Comparison of ENCODE assay signal across 12 mouse cellular contexts in the genomic region with DNA sequence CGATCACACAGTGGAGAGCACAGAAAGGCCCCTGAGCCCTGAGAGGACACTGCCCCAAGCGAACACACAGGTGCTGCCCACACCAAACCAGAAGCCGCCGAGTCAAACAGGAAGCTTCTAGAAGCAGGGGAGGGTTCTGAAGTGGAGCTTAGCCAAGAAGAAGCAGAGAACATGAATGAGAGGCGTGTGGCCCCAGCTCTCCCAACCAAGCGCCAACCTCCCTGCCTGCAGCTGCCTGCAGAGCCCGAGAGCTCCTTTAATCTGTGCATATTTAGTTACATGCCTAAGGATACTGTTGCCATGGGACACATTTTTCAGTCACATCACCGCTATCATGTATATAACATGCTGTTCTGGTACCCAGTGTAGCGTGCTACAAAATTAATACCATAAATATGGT. TPM values are rescaled to one million over a fixed set of nuclear protein-coding genes. Genes with fewer than 3 reads are reported as not detected.
A peak's percentile ranks its signal among the peaks of the same experiment; 100 is the strongest.
DNase-seq lines count a peak whose midpoint lies in the region; ATAC-seq and TF ChIP-seq lines count a peak whose summit lies in the region.
"Had no signal": no experiment of that assay in that cellular context is flagged by ENCODE, and none has a peak within 500 bp of the region (broad histone marks: within the 10 kb centered on the region; RNA-seq: fewer than 3 reads in every experiment).

No protein-coding gene starts in this region.

- no peak for ATAC-seq in midbrain, embryonic 11.5 days (ENCODE audit: low FRiP score)
- 0 out of 2 replicates have a peak, but pooled peaks have one; percentile 8 for ATAC-seq in midbrain, embryonic 15.5 days (replicated peaks)

- H3K4me1 ChIP-seq in midbrain, embryonic 10.5 days, result peaks cover 60% of the 10 kb centered on the region
- H3K4me1 ChIP-seq in midbrain, embryonic 11.5 days (ENCODE audit: control insufficient read depth, insufficient read depth, low read length), result peaks cover 19% of the 10 kb centered on the region
- peaks cover 41% of the 10 kb centered on the region for H3K4me1 ChIP-seq in midbrain, embryonic 15.5 days

- no peak overlapping the region for H3K9ac ChIP-seq in midbrain, embryonic 11.5 days (ENCODE audit: low read length)
- no peak overlapping the region for H3K9ac ChIP-seq in midbrain, embryonic 15.5 days
- H3K9ac ChIP-seq: embryonic facial prominence, embryonic 15.5 days; heart, embryonic 13.5 days; lung, embryonic 14.5 days had no signal

- intact Hi-C loops in gastrocnemius, adult 2 months (cut with DNase I), result no loop called here
- intact Hi-C loops in gastrocnemius, postnatal 14 days (cut with DNase I; ENCODE audit: low total_unique reads), result loop anchor here (10.0 kb wide), 1 partner anchor 54 kb away; a partner anchor contains a TSS

- no peak overlapping the region for H3K4me2 ChIP-seq in midbrain, embryonic 11.5 days
- H3K4me2 ChIP-seq in midbrain, embryonic 15.5 days, result no peak overlapping the region
- H3K4me2 ChIP-seq: embryonic facial prominence, embryonic 15.5 days; heart, embryonic 13.5 days; lung, embryonic 14.5 days had no signal

- no peaks in the 10 kb centered on the region for H3K36me3 ChIP-seq in midbrain, embryonic 10.5 days
- H3K36me3 ChIP-seq in midbrain, embryonic 11.5 days (ENCODE audit: control insufficient read depth, insufficient read depth, low read length), result no peaks in the 10 kb centered on the region
- H3K36me3 ChIP-seq in midbrain, embryonic 15.5 days (replicated peaks), result no peaks in the 10 kb centered on the region
- H3K36me3 ChIP-seq: embryonic facial prominence, embryonic 15.5 days; heart, embryonic 13.5 days had no signal

- no peak overlapping the region for H3K4me3 ChIP-seq in gastrocnemius, adult 2 months
- H3K4me3 ChIP-seq in midbrain, embryonic 10.5 days, result no peak overlapping the region
- H3K4me3 ChIP-seq in midbrain, embryonic 11.5 days (ENCODE audit: low read depth, low read length), result no peak overlapping the region
- H3K4me3 ChIP-seq in midbrain, embryonic 15.5 days, result no peak overlapping the region
- H3K4me3 ChIP-seq: embryonic facial prominence, embryonic 15.5 days; heart, embryonic 13.5 days had no signal

- DNase-seq in gastrocnemius, adult 2 months, result peak; percentile 33
- no peak for DNase-seq in gastrocnemius, postnatal 14 days
- no peak for DNase-seq in midbrain, embryonic 10.5 days (ENCODE audit: low spot score)
- DNase-seq in midbrain, embryonic 11.5 days (ENCODE audit: low spot score, missing footprints), result no peak
- DNase-seq in brain, adult 2 months (ENCODE audit: low read depth, low spot score), result peak; percentile 65
- DNase-seq in c-Kit-positive CD71-positive TER-119-positive erythroid progenitor cells, embryonic 14.5 days (ENCODE audit: low spot score), result no peak
- no peak for DNase-seq in adrenal gland, postnatal 10 days
- DNase-seq: cerebellum, adult 2 months; lung, embryonic 14.5 days had no signal

- peaks cover 12% of the 10 kb centered on the region; the same call in 1 of the 2 replicates for H3K27me3 ChIP-seq in midbrain, embryonic 10.5 days (ENCODE audit: low read depth, poor library complexity, severe bottlenecking)
- no peaks in the 10 kb centered on the region for H3K27me3 ChIP-seq in midbrain, embryonic 11.5 days (ENCODE audit: control insufficient read depth, insufficient read depth, low read length)
- no peaks in the 10 kb centered on the region for H3K27me3 ChIP-seq in midbrain, embryonic 15.5 days (replicated peaks)
- H3K27me3 ChIP-seq: embryonic facial prominence, embryonic 15.5 days; heart, embryonic 13.5 days had no signal

- WGBS in midbrain, embryonic 10.5 days, result 83% methylated on average over 9 of the region's 9 CpGs
- WGBS in midbrain, embryonic 11.5 days, result 66% methylated on average over 9 of the region's 9 CpGs
- WGBS in midbrain, embryonic 15.5 days, result 54% methylated on average over 9 of the region's 9 CpGs

- H3K27ac ChIP-seq in gastrocnemius, adult 2 months, result no peak overlapping the region; the same call in 1 of the 2 replicates
- H3K27ac ChIP-seq in midbrain, embryonic 10.5 days (replicated peaks), result 0 out of 2 replicates have a peak overlapping the region, but pooled peaks have one; percentile 17
- H3K27ac ChIP-seq in midbrain, embryonic 11.5 days (ENCODE audit: low read depth, low read length), result no peak overlapping the region
- no peak overlapping the region for H3K27ac ChIP-seq in midbrain, embryonic 15.5 days
- H3K27ac ChIP-seq: embryonic facial prominence, embryonic 15.5 days; heart, embryonic 13.5 days had no signal

- TF ChIP-seq CTCF in gastrocnemius, adult 2 months (IDR thresholded peaks at IDR 0.05), result no peak

- no peaks in the 10 kb centered on the region for H3K9me3 ChIP-seq in midbrain, embryonic 10.5 days (replicated peaks)
- H3K9me3 ChIP-seq in midbrain, embryonic 11.5 days (ENCODE audit: control insufficient read depth, low read length), result no peaks in the 10 kb centered on the region
- H3K9me3 ChIP-seq in midbrain, embryonic 15.5 days, result no peaks in the 10 kb centered on the region
- H3K9me3 ChIP-seq: embryonic facial prominence, embryonic 15.5 days; heart, embryonic 13.5 days had no signal

RNA-seq across cellular contexts. Expression of a gene that starts 58.6 kb away (rescaled TPM):
- total RNA-seq in gastrocnemius, adult 2 months (2021), result 1 to 10 TPM; 7.2 to 9.6 TPM
- total RNA-seq in gastrocnemius, postnatal 14 days (2021), result 1 to 10 TPM; 6.2 to 7.1 TPM
- 4.7 and 5.7 TPM in 2 replicates for polyA plus RNA-seq in midbrain, embryonic 10.5 days (2016; fragmentation: Nextera tagmentation; extraction: Ambion mirVana)
- 9.3 and 10.4 TPM in 2 replicates for polyA plus RNA-seq in midbrain, embryonic 11.5 days (2014; fragmentation: Nextera tagmentation; extraction: Ambion mirVana)
- 16.9 and 17.6 TPM in 2 replicates for polyA plus RNA-seq in midbrain, embryonic 15.5 days (2015; fragmentation: Nextera tagmentation; extraction: Ambion mirVana)
- total RNA-seq in adrenal gland, postnatal 10 days (2021), result 10 to 100 TPM in 1 of 2 experiments, 1 to 10 TPM in 1; 9.7 to 11.4 TPM

Comparison
In these comparisons a context has a peak if more than half of its experiments do, and no peak if none do; other contexts are left out.
1. DNase-seq: peak in gastrocnemius, adult 2 months (single experiment) and brain, adult 2 months (single experiment); none in gastrocnemius, postnatal 14 days (single experiment), midbrain, embryonic 10.5 days (single experiment), midbrain, embryonic 11.5 days (single experiment), c-Kit-positive CD71-positive TER-119-positive erythroid progenitor cells, embryonic 14.5 days (single experiment) and adrenal gland, postnatal 10 days (single experiment).